Mouse (Mus musculus) central nervous system, embryonic 11.5 days (tissue): ENCODE data around the gene 3110021N24Rik. TPM values are rescaled to one million over a fixed set of nuclear protein-coding genes. Genes with fewer than 3 reads are reported as not detected.

Experiments
- polyA plus RNA-seq: library from polyadenylated mRNA; depleted of rRNA; stranded (reverse); fragments of >200 nt; gene quantifications from 2 replicates; pipeline ENCODE4 v1.2.3, GENCODE M21; 2012; rRNA removed

3110021N24Rik gene
- 0.19 and 0.22 TPM in 2 replicates for polyA plus RNA-seq

DNA sequence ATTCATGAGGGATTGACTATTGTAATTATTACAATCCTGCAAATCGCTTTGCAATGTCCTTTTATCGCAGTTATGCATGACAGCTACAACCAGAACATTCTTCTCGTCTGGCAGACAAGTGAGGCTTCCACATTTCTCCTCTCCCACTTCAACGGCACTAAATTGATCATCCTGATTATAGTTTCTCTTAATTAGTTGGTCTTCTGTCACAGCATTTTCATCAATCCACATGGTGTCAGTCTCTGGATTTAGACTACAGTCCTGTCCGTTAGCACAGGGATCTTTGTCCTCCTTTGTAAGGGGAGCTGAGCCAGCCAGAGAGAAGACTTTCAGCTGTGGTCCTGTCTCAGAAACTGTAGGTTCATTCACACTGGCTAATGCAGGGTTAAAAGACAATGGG is at the start of gene 3110021N24Rik:
TSS of gene 3110021N24Rik (plus strand) at position 301 of the 400 bp plus-strand sequence.

DNA sequence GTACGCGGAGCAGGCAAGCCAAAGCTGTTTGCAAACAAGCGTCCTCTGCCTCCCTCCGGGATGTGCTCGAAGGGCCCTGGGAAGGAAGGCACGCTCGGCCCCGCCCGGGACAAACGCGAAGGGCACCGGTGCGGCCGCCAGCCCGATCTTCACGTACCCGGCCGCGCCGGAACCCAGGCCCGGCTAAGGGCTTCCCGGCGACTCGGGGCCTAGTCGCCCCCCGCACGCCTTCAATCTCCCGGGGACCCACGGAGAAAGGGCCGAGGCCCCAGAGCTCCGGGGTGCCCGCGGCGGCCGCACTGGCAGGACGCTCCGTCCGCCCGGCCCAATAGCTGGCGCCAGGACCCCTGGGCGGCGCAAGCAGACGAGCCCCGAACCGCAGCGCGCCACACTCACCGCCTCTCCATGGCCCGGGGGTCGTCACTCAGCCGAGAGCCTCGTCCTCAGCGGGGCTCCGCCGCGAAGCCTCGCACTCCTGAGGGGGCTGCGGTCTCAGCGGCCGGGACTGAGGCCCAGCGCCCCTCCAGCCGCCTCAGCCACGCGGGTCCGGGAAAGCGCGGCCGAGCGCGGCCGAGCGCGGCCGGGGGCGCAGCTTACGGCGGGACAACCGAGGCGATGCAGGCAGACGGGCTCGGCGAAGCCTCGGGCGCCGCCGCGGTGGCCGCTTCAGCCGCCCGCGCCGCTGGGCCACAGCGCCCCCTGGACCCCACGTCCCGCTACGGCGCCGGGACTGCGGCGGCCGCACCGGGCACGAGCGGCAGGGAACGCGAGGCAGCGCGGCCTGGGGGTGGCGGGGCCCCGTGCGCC is 60.8 kb downstream of the 3110021N24Rik start, which contains the start of gene Zfyve9:
TSS of gene Zfyve9 (minus strand) at position 742 of the 807 bp plus-strand sequence.

Other genes starting within 250 kb of the 3110021N24Rik start
- 80.9 and 118 TPM in 2 replicates for gene Prpf38a, start 140.3 kb upstream of the 3110021N24Rik start, polyA plus RNA-seq
- 9.4 and 10.5 TPM in 2 replicates for gene Orc1, start 140.2 kb upstream of the 3110021N24Rik start, polyA plus RNA-seq
- 42.4 and 62.6 TPM in 2 replicates for gene Cc2d1b, start 99.7 kb upstream of the 3110021N24Rik start, polyA plus RNA-seq
- 10.4 and 12.4 TPM in 2 replicates for gene Zfyve9, start 61.1 kb downstream of the 3110021N24Rik start, polyA plus RNA-seq
- 138 and 175 TPM in 2 replicates for gene Btf3l4, start 114.0 kb downstream of the 3110021N24Rik start, polyA plus RNA-seq
- 63.4 and 70.9 TPM in 2 replicates for gene Txndc12, start 115.0 kb downstream of the 3110021N24Rik start, polyA plus RNA-seq
- 35.0 and 52.4 TPM in 2 replicates for gene Kti12, start 128.1 kb downstream of the 3110021N24Rik start, polyA plus RNA-seq
- gene A730015C16Rik, start 129.0 kb downstream of the 3110021N24Rik start, polyA plus RNA-seq: 0.06 and 0.19 TPM in 2 replicates
- 12.6 and 14.0 TPM in 2 replicates for gene Rab3b, start 159.4 kb downstream of the 3110021N24Rik start, polyA plus RNA-seq